Mouse (Mus musculus) hindbrain, embryonic 10.5 days (tissue): ENCODE results near the gene Ppfibp2. TPM values are rescaled to one million over a fixed set of nuclear protein-coding genes. Genes with fewer than 3 reads are reported as not detected.
A peak's percentile ranks its signal among the peaks of the same experiment; 100 is the strongest.

Source experiments
- DNase-seq: peaks from one replicate; pipeline ENCODE4 v3.0.0-alpha.2; 2017; ENCODE audit warnings: low spot score
- H3K27ac ChIP-seq: fragments of 300-500 bp; sonication (generic); 2 replicates; pipeline ENCODE4 v1.5.1; 2016; ENCODE audit warnings: mild to moderate bottlenecking, moderate library complexity
- H3K27me3 ChIP-seq: fragments of 300-500 bp; sonication (generic); 2 replicates; pipeline ENCODE4 v1.6.1; 2016; ENCODE audit warnings: mild to moderate bottlenecking; ENCODE audit not compliant: poor library complexity, insufficient read depth, severe bottlenecking
- H3K36me3 ChIP-seq: fragments of 300-500 bp; sonication (generic); 2 replicates; pipeline ENCODE4 v1.6.1; 2016; ENCODE audit warnings: mild to moderate bottlenecking, moderate library complexity
- H3K4me1 ChIP-seq: fragments of 300-500 bp; sonication (generic); replicated peaks from 2 replicates; pipeline ENCODE4 v1.6.1; 2016; ENCODE audit warnings: mild to moderate bottlenecking
- H3K4me3 ChIP-seq: fragments of 300-500 bp; sonication (generic); 2 replicates; pipeline ENCODE4 v1.5.1; 2016; ENCODE audit warnings: mild to moderate bottlenecking, moderate library complexity
- H3K9me3 ChIP-seq: fragments of 300-500 bp; sonication (generic); 2 replicates; pipeline ENCODE4 v1.6.1; 2016; ENCODE audit warnings: mild to moderate bottlenecking, moderate library complexity
- WGBS: fragments of 180-500 bp; shearing (Covaris S2); methylation state at CpG from one replicate; pipeline ENCODE4 v1.1.7; 2016; 5-methylcytosine and 5-hydroxymethylcytosine counted together
- polyA plus RNA-seq: library from polyadenylated mRNA; unstranded; fragments of >200 nt; fragmentation: Nextera tagmentation; extraction: Ambion mirVana; gene quantifications from 2 replicates; pipeline ENCODE4 v1.2.1, GENCODE M21; 2016

The Ppfibp2 gene
- polyA plus RNA-seq, 1 experiment from 2014 or later, result 7.4 TPM

DNA sequence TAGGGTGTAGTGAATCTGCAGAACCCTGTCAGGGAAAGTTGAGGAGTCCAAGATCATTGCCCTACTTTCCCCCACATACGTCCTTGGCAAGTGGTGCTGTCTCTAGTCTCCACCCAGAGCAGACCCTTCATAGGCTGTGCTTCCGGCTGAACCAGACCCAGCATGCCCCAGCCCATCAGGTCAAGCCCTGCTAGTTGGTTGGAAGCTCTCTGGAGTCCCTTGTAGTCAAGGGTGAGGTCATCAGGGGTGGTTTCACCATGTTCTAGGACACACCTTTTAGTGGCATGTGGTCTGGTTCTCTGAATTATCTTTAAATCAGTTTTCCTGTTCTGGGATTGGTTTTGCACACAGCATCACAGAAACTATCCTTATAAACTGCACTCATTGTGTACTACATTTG is 86.3 kb downstream of the Ppfibp2 start:
- H3K9me3 ChIP-seq, result no peaks in the 10 kb centered on the region
- 81% methylated on average over 2 of the region's 2 CpGs for WGBS
- no peak overlapping the region for H3K27ac ChIP-seq
- H3K4me3 ChIP-seq, result no peak overlapping the region
- H3K27me3 ChIP-seq, result peaks cover 4% of the 10 kb centered on the region; the same call in 1 of the 2 replicates
- H3K4me1 ChIP-seq, result peaks cover 4% of the 10 kb centered on the region; the same call in 1 of the 2 replicates
- H3K36me3 ChIP-seq, result no peaks in the 10 kb centered on the region
- no peak for DNase-seq

DNA sequence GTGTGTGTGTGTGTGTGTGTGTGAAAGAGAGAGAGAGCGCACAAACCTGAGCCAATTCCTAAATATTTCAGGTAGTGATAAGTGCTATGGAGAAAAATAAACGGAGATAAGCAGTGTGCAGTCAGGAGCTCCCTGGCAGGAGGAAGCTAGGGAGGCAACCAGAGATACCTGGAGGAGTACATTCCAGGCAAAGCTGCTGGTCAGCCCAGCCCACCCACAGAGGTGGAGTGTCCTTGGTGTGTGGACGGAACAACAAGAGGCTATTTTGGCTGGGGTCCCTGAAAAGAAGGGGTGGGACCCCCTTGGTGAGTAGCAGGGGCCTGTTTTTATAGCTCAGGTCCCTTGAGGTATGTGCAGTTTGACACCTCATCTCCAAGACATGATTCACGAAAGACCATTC is 88.2 kb downstream of the Ppfibp2 start:
- DNase-seq, result no peak
- peaks cover 4% of the 10 kb centered on the region; the same call in 1 of the 2 replicates for H3K4me1 ChIP-seq
- H3K27ac ChIP-seq, result no peak overlapping the region
- no peaks in the 10 kb centered on the region for H3K36me3 ChIP-seq
- WGBS, result 81% methylated on average over 4 of the region's 4 CpGs
- peaks cover 4% of the 10 kb centered on the region; the same call in 1 of the 2 replicates for H3K27me3 ChIP-seq
- H3K4me3 ChIP-seq, result no peak overlapping the region
- no peaks in the 10 kb centered on the region for H3K9me3 ChIP-seq

DNA sequence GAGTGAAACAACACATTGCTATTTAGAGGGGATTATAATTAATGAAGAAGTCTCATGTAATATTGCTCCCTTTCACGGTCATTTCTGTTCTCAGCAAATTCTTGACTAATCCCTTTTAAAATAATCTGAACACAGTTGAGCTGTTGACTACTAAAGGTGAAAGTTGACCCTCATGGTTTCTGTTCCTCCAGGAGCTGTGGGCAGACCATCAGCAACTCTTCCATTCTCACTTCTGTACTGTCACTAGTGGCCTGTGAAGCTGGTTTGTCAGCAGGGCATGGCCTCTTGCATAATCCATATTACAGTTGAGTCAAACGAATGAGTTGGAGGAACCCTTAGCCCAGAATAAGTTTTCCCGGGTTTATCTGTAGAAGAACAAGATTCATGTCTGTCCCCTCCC is 88.6 kb downstream of the Ppfibp2 start:
- Histone ChIP-seq H3K27me3 (peaks cover 4% of the 10 kb centered on the region; the same call in 1 of the 2 replicates), H3K4me1 (peaks cover 4% of the 10 kb centered on the region; the same call in 1 of the 2 replicates), H3K27ac (no peak overlapping the region), H3K9me3 (no peaks in the 10 kb centered on the region), H3K36me3 (no peaks in the 10 kb centered on the region), H3K4me3 (no peak overlapping the region)
- 91% methylated on average over 3 of the region's 3 CpGs for WGBS
- no peak for DNase-seq

DNA sequence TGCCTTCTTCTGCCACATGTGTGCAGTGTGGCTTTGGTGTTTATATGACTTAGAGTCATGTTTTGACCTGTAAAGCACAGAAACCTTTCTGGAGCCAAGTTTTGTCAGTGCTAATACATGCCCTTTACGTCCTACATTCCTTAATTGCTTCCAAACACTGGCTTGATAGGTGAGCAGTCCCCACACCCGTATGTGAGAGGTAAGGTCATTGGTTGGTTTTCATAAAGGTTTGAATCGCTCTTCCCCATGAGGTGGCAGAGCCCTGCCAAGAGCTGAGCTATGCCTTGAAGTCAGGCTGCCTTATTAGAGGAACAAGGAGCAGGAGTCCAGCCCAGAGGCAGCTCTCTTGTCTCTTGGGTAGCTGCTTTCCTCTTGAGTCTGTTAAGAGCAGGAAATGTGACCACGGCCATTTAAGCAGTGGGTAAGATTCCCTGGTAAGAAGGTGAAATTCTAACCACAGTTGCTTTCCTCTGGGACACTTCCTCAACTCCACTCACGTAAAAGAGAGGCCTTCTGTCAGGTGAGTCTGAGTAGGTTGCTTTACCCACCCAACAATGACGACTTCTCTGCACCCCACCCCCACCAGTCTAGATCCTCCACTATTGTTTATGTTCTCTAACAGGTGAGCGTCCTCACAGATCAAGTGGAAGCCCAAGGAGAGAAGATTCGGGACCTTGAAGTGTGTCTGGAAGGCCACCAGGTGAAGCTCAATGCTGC is 90.4 kb downstream of the Ppfibp2 start:
- 89% methylated on average over 8 of the region's 8 CpGs for WGBS

DNA sequence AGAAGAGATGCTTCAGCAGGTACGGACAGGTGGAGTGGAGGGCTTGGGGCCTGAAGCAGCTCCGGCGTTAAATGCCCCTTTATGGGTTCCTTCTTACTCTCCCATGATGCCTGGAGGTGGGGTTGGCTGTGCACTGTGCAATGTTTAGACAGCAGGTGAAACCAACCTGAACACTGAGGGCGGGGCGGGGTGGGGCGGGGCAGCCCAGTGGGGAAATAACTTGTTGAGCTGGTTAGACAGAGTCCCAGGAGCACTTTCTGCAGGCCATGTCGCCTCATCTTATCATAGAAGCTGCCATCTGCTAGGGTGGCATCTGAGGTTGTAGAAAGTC is 90.9 kb downstream of the Ppfibp2 start:
- Histone ChIP-seq H3K36me3 (no peaks in the 10 kb centered on the region), H3K9me3 (no peaks in the 10 kb centered on the region), H3K4me1 (peaks cover 9% of the 10 kb centered on the region), H3K4me3 (no peak overlapping the region), H3K27ac (no peak overlapping the region), H3K27me3 (peaks cover 10% of the 10 kb centered on the region)
- WGBS, result 86% methylated on average over 7 of the region's 7 CpGs
- DNase-seq, result no peak

More for the DNA sequence above, 90.4 kb downstream of the Ppfibp2 start:
- no peak for DNase-seq
- H3K4me3 ChIP-seq, result no peak overlapping the region
- peaks cover 8% of the 10 kb centered on the region for H3K27me3 ChIP-seq
- no peak overlapping the region for H3K27ac ChIP-seq
- H3K36me3 ChIP-seq, result no peaks in the 10 kb centered on the region
- no peaks in the 10 kb centered on the region for H3K9me3 ChIP-seq
- H3K4me1 ChIP-seq, result peaks cover 5% of the 10 kb centered on the region

DNA sequence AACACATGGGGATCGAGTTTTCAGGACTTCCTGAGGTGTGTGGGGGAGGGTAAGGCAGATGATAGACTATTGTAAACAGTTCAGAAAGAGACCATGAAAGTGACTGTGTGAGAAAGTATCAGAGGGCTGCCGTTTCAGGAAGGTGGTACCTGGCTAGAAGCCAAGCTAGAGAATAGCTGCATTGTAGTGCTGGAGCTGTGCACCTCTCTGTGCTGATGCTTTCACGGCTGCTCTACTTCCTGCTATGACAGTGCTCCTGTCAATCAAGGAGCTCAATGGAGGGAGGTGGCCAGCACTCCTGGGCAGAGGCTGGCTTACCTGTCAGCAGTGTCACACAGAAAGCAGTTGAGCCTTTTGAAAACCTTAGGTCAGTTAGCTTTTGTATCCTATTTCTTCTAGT is 92.4 kb downstream of the Ppfibp2 start:
- Histone ChIP-seq H3K27ac (no peak overlapping the region), H3K4me1 (peaks cover 21% of the 10 kb centered on the region), H3K27me3 (peaks cover 20% of the 10 kb centered on the region), H3K9me3 (no peaks in the 10 kb centered on the region), H3K4me3 (no peak overlapping the region), H3K36me3 (no peaks in the 10 kb centered on the region)
- DNase-seq, result no peak
- WGBS, result 53% methylated on average over 3 of the region's 3 CpGs

DNA sequence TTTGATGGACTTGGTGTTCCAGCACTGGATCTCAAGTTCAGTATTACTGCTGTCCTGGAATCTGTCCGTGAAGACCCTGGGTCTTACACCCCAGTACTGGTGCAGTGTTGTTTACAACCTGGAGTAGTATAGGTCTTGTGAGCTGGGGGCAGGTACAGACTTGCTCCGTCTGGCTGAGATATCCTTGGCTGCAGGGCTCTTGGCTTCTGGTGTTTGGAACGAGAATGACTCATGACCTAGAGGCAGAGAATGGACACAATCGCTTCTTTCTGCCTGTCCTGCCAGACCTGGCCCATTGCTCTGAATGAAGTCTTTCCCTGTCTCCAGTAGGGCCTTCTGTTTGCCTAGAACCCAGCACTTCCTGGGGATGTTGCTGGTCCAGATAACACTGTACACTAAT is 93.0 kb downstream of the Ppfibp2 start:
- Histone ChIP-seq H3K4me1 (peaks cover 21% of the 10 kb centered on the region), H3K27me3 (peaks cover 27% of the 10 kb centered on the region), H3K27ac (no peak overlapping the region), H3K9me3 (no peaks in the 10 kb centered on the region), H3K36me3 (no peaks in the 10 kb centered on the region), H3K4me3 (no peak overlapping the region)
- WGBS, result 85% methylated on average over 4 of the region's 4 CpGs
- DNase-seq, result no peak

DNA sequence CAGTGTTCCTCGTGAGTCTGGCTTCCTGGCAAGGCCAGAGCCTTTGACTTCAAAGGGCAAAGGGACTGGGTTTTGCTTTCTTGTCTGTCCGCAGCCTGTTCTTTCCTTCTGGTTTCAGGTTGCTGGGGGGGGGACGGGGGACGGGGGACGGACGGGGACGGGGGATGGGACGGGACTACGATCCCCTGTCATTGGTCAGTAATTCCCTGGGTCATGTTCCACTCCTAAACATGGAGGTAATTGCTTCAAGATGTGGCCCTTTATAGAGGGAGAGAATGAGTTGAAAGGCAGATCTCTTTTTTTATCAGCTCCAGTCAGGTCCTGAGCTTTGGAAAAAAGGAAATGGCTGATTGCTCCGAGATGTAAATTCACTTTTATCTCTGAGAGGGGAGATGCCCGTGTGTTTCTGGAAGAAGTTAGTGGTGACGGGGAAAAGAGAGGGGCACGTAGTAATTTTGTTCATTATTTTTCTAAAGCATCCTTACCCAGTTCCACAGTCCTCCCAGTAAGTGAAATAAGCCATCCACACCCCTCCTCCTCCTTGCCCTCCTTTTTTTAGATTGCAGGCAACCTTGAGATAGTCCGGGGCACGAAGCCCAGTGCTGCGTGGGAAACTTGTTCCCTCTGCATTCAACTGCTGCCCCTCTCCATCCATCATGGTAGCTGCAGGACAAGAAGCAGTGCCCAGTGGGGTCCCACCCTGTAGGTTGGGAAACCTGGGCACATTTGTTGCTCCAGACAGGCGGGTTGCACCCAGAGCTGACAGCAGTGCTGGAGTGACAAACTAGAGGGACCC is 95.6 kb downstream of the Ppfibp2 start:
- DNase-seq, result peak; percentile 55
- H3K27me3 ChIP-seq, result peaks cover 41% of the 10 kb centered on the region
- WGBS, result 33% methylated on average over 17 of the region's 17 CpGs
- peak overlapping the region; percentile 80 for H3K27ac ChIP-seq
- no peaks in the 10 kb centered on the region for H3K36me3 ChIP-seq
- no peak overlapping the region for H3K4me3 ChIP-seq
- peaks cover 24% of the 10 kb centered on the region for H3K4me1 ChIP-seq
- H3K9me3 ChIP-seq, result no peaks in the 10 kb centered on the region

DNA sequence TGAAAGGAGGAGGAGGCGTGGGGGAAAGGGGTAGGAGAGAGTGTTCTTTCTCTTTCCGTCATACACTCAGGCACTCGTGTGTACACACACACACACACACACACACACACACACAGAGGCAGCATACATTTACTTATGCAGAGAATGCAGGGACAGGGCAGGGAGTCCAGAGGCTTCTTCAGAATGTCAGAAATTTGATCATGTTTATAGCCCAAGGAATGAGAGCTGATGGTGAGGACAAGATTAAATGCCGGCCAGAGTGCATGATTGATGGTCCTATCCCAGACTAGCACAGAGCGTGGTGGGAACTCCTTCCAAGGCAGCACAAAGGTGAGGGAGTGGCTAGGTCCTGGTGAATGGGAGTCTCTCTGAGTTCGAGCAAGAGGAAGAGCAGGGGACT is 96.5 kb downstream of the Ppfibp2 start:
- DNase-seq, result no peak
- Histone ChIP-seq H3K4me1 (peaks cover 24% of the 10 kb centered on the region), H3K27ac (peak overlapping the region; percentile 80), H3K27me3 (peaks cover 50% of the 10 kb centered on the region), H3K9me3 (no peaks in the 10 kb centered on the region), H3K36me3 (no peaks in the 10 kb centered on the region), H3K4me3 (no peak overlapping the region)
- WGBS, result 33% methylated on average over 6 of the region's 6 CpGs

DNA sequence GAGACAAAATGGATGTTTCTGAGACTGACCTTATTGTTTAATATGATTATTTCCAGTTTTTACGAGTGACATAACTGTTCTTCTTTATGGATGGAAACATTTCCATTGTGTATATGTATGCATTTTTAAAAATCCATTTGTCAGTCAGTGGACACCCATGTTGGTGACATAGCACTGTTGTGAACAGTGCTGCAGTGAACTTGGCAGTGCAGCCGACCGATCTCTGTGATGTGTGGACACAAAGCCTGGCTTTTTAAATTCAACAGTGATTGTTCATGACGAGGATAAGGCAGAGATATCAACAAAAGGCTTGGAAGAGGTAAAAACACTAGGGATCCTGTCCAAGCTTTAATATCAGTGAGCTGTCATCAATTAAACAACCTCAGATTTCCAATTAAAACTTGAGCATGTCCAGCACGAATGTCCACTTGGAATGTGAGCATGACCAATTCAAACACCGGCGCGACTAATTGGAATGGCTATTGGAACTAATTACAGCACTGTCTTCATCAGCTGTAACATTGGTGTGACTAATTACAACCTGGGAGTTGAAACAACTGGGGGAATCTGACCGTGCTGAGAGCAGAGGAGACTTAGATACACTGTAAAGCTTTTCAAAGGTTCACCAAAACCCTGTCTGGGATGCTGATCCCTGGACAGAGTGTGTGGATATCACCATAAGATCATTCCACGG is 99.4 kb downstream of the Ppfibp2 start:
- H3K4me1 ChIP-seq, result peaks cover 24% of the 10 kb centered on the region
- no peak overlapping the region for H3K27ac ChIP-seq
- no peaks in the 10 kb centered on the region for H3K36me3 ChIP-seq
- no peak overlapping the region for H3K4me3 ChIP-seq
- no peaks in the 10 kb centered on the region for H3K9me3 ChIP-seq
- H3K27me3 ChIP-seq, result peaks cover 67% of the 10 kb centered on the region
- WGBS, result 62% methylated on average over 10 of the region's 10 CpGs
- DNase-seq, result no peak

DNA sequence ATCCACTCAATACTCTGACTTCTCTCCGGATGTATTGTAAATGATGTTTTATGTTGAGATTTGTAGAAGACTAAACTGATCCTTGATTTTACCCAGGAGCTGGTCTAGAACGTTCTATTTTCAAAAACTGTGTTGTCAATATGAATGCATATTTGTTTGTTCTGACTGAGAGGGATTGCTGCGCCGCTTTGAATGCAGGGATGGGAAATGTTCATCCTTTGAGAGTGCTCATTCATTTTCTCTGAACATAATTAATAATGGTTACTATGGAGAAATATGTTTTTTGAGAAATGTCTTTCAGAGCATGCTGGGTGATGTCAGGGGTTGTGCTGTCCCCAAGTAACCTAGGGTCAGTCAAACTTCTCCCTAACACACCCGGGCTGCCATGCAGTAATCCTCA is 102.1 kb downstream of the Ppfibp2 start:
- no peak for DNase-seq
- 85% methylated on average over 5 of the region's 5 CpGs for WGBS
- no peak overlapping the region for H3K27ac ChIP-seq
- no peaks in the 10 kb centered on the region for H3K36me3 ChIP-seq
- H3K4me3 ChIP-seq, result no peak overlapping the region
- peaks cover 6% of the 10 kb centered on the region; the same call in 1 of the 2 replicates for H3K4me1 ChIP-seq
- H3K9me3 ChIP-seq, result no peaks in the 10 kb centered on the region
- peaks cover 61% of the 10 kb centered on the region for H3K27me3 ChIP-seq

DNA sequence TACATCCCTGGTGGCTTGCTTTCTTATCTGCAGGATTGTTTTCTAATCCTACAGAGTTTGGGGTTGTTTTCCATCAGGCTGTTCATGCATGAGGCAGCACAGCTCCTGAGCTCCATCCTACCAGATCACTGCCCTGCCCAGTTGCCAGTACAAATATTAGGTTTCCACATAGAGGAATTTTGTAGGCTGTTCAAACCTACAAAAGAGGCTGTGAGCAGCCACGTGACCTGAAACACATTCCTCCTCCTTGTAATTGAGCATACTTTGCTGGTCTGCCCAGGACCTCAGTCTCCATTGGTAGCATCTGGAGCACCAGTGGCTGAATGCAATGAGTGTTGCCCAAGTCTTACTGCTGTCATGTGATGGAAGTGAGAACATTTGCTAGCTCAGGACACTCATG is 104.9 kb downstream of the Ppfibp2 start:
- no peak overlapping the region for H3K27ac ChIP-seq
- DNase-seq, result no peak
- no peaks in the 10 kb centered on the region for H3K36me3 ChIP-seq
- 0 out of 2 replicates have a peak, but pooled peaks cover 3% of the 10 kb centered on the region for H3K4me1 ChIP-seq
- WGBS, result 66% methylated on average over 1 of the region's 1 CpGs
- H3K27me3 ChIP-seq, result peaks cover 49% of the 10 kb centered on the region
- no peak overlapping the region for H3K4me3 ChIP-seq
- no peaks in the 10 kb centered on the region for H3K9me3 ChIP-seq

DNA sequence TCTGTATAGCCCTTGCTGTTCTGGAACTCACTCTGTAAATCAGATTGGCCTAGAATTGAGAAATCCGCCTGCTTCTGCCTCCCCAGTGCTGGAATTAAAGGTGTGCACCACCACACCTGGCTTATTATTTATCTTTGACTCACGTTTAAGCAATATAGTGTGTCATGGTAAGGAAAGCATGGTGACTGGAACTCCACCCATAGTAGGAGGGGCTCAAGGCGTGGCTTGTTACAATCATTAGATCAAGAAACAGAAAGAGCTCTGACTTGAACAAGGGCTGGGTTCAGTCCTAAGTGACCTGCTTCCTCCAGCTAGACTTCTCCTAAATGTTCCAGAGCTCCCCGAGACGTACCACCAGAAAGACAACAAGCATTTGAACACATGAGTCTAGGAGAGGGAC is 105.6 kb downstream of the Ppfibp2 start:
- Histone ChIP-seq H3K9me3 (no peaks in the 10 kb centered on the region), H3K4me1 (0 out of 2 replicates have a peak, but pooled peaks cover 3% of the 10 kb centered on the region), H3K27me3 (peaks cover 44% of the 10 kb centered on the region), H3K4me3 (no peak overlapping the region), H3K27ac (no peak overlapping the region), H3K36me3 (no peaks in the 10 kb centered on the region)
- WGBS, result 82% methylated on average over 5 of the region's 5 CpGs
- DNase-seq, result no peak
